Mouse (Mus musculus): Measurements from ENCODE around the gene 2900011O08Rik.

- TF ChIP-seq CTCF (IDR thresholded peaks at IDR 0.05; ENCODE audit: extremely low read depth, insufficient read depth, insufficient read length, insufficient replicate concordance) (no peak), POLR2A (IDR thresholded peaks at IDR 0.05; ENCODE audit: low read depth, low read length) (no peak)
These were observed 145.4 kb downstream of the 2900011O08Rik start for GRCm38 (mm10) chr16:14131838-14132237.

Measured in spleen, adult 2 months (tissue).